Mouse (Mus musculus): ENCODE data around the gene Ccdc151. TPM values are rescaled to one million over a fixed set of nuclear protein-coding genes. Genes with fewer than 3 reads are reported as not detected.

Gene Ccdc151
- polyA plus RNA-seq (2012; rRNA removed): 0.66 and 1.2 TPM in 2 replicates

- peak; percentile 85 for DNase-seq (ENCODE audit: low read depth)
Measured at GRCm38 (mm10) chr9:22002194-22003162, at the start of gene Ccdc151, which contains the start of gene Prkcsh. Gene Ccdc151, minus strand, starts transcription at chr9:22002634. Gene Prkcsh, plus strand, starts transcription at chr9:22002806.

GRCm38 (mm10) chr9:22051958-22052254 lies 49.5 kb upstream of the Ccdc151 start, which contains the start of gene Elavl3:
Gene Elavl3, minus strand, starts transcription at chr9:22052023.
- DNase-seq (ENCODE audit: low read depth): no peak

GRCm38 (mm10) chr9:22051161-22051957 lies 48.9 kb upstream of the Ccdc151 start:
- DNase-seq (ENCODE audit: low read depth): no peak

GRCm38 (mm10) chr9:22050351-22050889 lies 48.0 kb upstream of the Ccdc151 start:
- no peak for DNase-seq (ENCODE audit: low read depth)

GRCm38 (mm10) chr9:22049721-22050270 lies 47.4 kb upstream of the Ccdc151 start:
- no peak for DNase-seq (ENCODE audit: low read depth)

GRCm38 (mm10) chr9:22049315-22049714 lies 46.9 kb upstream of the Ccdc151 start:
- no peak for DNase-seq (ENCODE audit: low read depth)

- no peak for DNase-seq (ENCODE audit: low read depth)
Measured at GRCm38 (mm10) chr9:22047329-22047728, 44.9 kb upstream of the Ccdc151 start.

- no peak for DNase-seq (ENCODE audit: low read depth)
Measured at GRCm38 (mm10) chr9:22041832-22042231, 39.4 kb upstream of the Ccdc151 start.

GRCm38 (mm10) chr9:22037826-22038225 lies 35.4 kb upstream of the Ccdc151 start:
- no peak for DNase-seq (ENCODE audit: low read depth)

- no peak for DNase-seq (ENCODE audit: low read depth)
Measured at GRCm38 (mm10) chr9:22035300-22036044, 33.0 kb upstream of the Ccdc151 start.

GRCm38 (mm10) chr9:22030386-22030785 lies 28.0 kb upstream of the Ccdc151 start:
- no peak for DNase-seq (ENCODE audit: low read depth)

GRCm38 (mm10) chr9:22028467-22028866 lies 26.0 kb upstream of the Ccdc151 start:
- no peak for DNase-seq (ENCODE audit: low read depth)

- no peak for DNase-seq (ENCODE audit: low read depth)
Measured at GRCm38 (mm10) chr9:22024592-22024991, 22.2 kb upstream of the Ccdc151 start.

- DNase-seq (ENCODE audit: low read depth): no peak
Measured at GRCm38 (mm10) chr9:22017208-22017825, 14.9 kb upstream of the Ccdc151 start.

- DNase-seq (ENCODE audit: low read depth): no peak
Measured at GRCm38 (mm10) chr9:22016245-22016644, 13.8 kb upstream of the Ccdc151 start.

- no peak for DNase-seq (ENCODE audit: low read depth)
Measured at GRCm38 (mm10) chr9:22012731-22013130, 10.3 kb upstream of the Ccdc151 start.

GRCm38 (mm10) chr9:22011055-22011454 lies 8.6 kb upstream of the Ccdc151 start:
- no peak for DNase-seq (ENCODE audit: low read depth)

GRCm38 (mm10) chr9:22004546-22004945 lies 2.1 kb upstream of the Ccdc151 start:
- no peak for DNase-seq (ENCODE audit: low read depth)

GRCm38 (mm10) chr9:22003163-22003554 lies 725 bp upstream of the Ccdc151 start:
- DNase-seq (ENCODE audit: low read depth): no peak

- no peak for DNase-seq (ENCODE audit: low read depth)
Measured at GRCm38 (mm10) chr9:22001633-22002032, 801 bp downstream of the Ccdc151 start.

- DNase-seq (ENCODE audit: low read depth): no peak
Measured at GRCm38 (mm10) chr9:22000296-22000695, 2.1 kb downstream of the Ccdc151 start.

Data from gonadal fat pad, adult 2 months (tissue).